Mouse (Mus musculus) midbrain, embryonic 15.5 days (tissue): ENCODE measurements around the gene Cers3. TPM values are rescaled to one million over a fixed set of nuclear protein-coding genes. Genes with fewer than 3 reads are reported as not detected.

Experiments
- ATAC-seq: fragments of 200-750 bp; cut with Nextera tagmentation; replicated peaks from 2 replicates; pipeline ENCODE4 v1.8.0; 2017; ENCODE audit warnings: moderate TSS enrichment
- H3K27ac ChIP-seq: fragments of 300-500 bp; sonication (generic); 2 replicates; pipeline ENCODE4 v1.5.1; 2015; ENCODE audit warnings: mild to moderate bottlenecking, inconsistent platforms
- H3K27me3 ChIP-seq: fragments of 300-500 bp; sonication (generic); replicated peaks from 2 replicates; pipeline ENCODE4 v1.6.1; 2015; ENCODE audit warnings: inconsistent platforms
- H3K36me3 ChIP-seq: fragments of 300-500 bp; sonication (generic); replicated peaks from 2 replicates; pipeline ENCODE4 v1.6.1; 2015; ENCODE audit warnings: inconsistent platforms
- H3K4me1 ChIP-seq: fragments of 300-500 bp; sonication (generic); 2 replicates; pipeline ENCODE4 v1.6.1; 2015; ENCODE audit warnings: inconsistent platforms
- H3K4me2 ChIP-seq: fragments of 300-500 bp; sonication (generic); 2 replicates; pipeline ENCODE4 v1.6.1; 2015; ENCODE audit warnings: inconsistent platforms, mild to moderate bottlenecking, moderate library complexity
- H3K4me3 ChIP-seq: fragments of 300-500 bp; sonication (generic); 2 replicates; pipeline ENCODE4 v1.5.1; 2015; ENCODE audit warnings: mild to moderate bottlenecking, inconsistent platforms
- H3K9ac ChIP-seq: fragments of 300-500 bp; sonication (generic); 2 replicates; pipeline ENCODE4 v1.6.1; 2015; ENCODE audit warnings: mild to moderate bottlenecking, inconsistent platforms
- H3K9me3 ChIP-seq: fragments of 300-500 bp; sonication (generic); 2 replicates; pipeline ENCODE4 v1.6.1; 2016; ENCODE audit warnings: inconsistent platforms
- WGBS: fragments of 180-500 bp; shearing (Covaris S2); methylation state at CpG from one replicate; pipeline ENCODE4 v1.1.7; 2015; ENCODE audit warnings: mixed read lengths; 5-methylcytosine and 5-hydroxymethylcytosine counted together
- polyA plus RNA-seq: library from polyadenylated mRNA; unstranded; fragments of >200 nt; fragmentation: Nextera tagmentation; extraction: Ambion mirVana; gene quantifications from 2 replicates; pipeline ENCODE4 v1.2.1, GENCODE M21; 2015

Cers3 gene
- polyA plus RNA-seq, 1 experiment from 2014 or later: 0.46 TPM

DNA sequence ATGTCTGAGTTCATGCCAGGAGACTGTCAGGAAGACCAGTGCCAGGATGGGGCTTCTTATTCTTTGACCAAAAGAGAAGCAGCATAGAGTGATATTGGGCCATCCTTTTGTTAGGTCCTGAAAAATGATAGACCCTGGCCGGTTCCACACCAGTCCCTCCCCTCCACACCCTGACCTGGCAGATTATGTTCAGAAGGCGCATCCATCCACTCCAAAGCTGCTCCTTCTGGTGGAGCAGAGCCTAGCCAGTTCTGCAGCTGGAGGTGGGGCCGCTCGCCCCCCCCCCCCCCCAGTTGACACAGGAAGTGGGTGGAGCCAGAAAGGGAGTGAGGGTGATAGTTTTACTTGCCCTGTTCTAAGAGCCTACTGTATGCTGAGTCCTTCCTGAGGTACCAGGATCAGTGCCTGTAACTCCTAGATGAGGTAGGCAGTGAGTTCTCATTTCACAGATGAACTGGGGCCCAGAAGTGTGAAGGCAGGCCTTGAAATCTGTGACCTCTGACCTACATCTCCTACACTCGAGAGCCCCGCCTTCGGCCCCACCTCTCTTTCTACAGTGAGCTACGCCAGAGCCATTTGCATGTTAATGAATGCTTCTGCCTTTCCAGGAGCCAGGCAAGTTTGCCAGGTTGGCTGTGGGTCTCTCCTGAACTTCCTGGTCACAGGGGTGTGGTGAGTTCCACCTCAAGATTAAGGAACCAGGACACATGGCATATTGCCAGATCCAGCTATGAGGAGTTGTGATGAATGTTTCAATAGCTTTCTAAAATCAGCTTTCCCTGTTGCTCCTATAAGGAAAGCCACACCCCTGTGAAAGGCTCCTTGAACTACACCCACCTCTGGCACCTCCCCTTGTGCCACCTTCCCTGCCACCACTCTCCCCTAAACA is 46.8 kb downstream of the Cers3 start:
- Histone ChIP-seq H3K27ac (no peak overlapping the region), H3K36me3 (no peaks in the 10 kb centered on the region), H3K27me3 (no peaks in the 10 kb centered on the region), H3K4me3 (no peak overlapping the region), H3K4me1 (no peaks in the 10 kb centered on the region), H3K9ac (no peak overlapping the region), H3K4me2 (no peak overlapping the region), H3K9me3 (no peaks in the 10 kb centered on the region)
- ATAC-seq: no peak
- WGBS: 31% methylated on average over 8 of the region's 8 CpGs

DNA sequence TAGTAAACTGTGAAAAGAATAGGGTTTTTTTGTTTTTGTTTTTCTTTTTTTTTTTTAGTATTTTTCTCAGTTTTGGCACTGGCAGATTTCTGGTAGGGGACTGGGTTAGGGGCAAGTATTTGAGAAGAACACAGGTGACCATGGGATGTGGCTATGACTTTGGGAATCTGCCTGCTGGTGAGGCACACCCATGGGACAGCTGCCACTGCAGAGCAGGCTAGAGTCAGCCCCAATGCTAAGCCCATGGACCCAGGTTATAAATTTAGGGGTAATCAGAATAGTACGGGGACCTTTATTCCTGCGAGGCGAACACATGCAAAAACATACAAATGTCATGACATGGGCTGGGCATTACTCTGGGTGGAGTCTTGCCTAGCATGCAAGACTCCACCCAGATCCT is 47.7 kb downstream of the Cers3 start:
- 93% methylated on average over 3 of the region's 3 CpGs for WGBS
- no peak for ATAC-seq
- no peak overlapping the region for H3K27ac ChIP-seq

DNA sequence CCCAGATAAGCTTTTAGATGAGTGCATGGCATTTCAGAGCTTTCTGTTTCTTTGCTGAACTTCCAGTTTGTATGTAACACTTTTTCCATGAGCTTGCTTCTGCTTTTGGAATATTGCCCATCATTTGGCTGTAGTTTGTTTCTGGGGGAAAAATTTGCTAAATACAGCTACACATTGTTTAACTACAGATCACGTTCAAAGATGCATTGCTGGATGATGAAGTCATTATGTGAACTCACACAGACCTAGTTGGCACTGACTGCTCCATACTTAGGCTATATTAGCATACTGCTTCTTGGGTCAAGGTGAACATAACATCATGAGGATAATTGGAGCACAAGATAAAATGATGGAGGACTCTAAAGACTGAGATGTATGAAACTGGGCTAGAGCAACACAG is 53.6 kb downstream of the Cers3 start:
- H3K4me1 ChIP-seq: no peaks in the 10 kb centered on the region
- no peaks in the 10 kb centered on the region for H3K27me3 ChIP-seq
- WGBS: 65% methylated on average over 1 of the region's 1 CpGs
- H3K27ac ChIP-seq: no peak overlapping the region
- no peak overlapping the region for H3K9ac ChIP-seq
- no peak for ATAC-seq
- H3K36me3 ChIP-seq: no peaks in the 10 kb centered on the region
- H3K9me3 ChIP-seq: no peaks in the 10 kb centered on the region
- no peak overlapping the region for H3K4me3 ChIP-seq
- no peak overlapping the region for H3K4me2 ChIP-seq

More for the DNA sequence above, 47.7 kb downstream of the Cers3 start:
- Histone ChIP-seq H3K4me3 (no peak overlapping the region), H3K27me3 (no peaks in the 10 kb centered on the region), H3K9ac (no peak overlapping the region), H3K9me3 (no peaks in the 10 kb centered on the region), H3K4me1 (no peaks in the 10 kb centered on the region), H3K4me2 (no peak overlapping the region), H3K36me3 (no peaks in the 10 kb centered on the region)

DNA sequence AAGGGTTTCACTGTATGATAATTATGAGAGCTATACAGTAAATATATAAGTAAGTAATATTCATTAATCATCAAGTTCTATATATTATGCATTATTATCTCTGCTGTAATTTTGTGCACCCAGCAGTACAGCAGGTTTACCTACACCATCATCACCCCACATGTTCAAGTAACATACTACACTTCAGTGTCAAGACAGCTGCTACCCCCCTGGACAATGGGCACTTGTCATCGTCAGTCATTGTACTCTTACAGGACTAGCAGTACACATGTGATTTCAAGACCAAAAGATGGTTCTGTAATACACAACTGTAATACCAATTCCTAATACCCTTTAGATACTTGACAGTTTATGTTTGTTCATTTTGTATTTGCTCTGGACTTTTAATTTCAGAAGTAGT is 54.0 kb downstream of the Cers3 start:
- H3K9me3 ChIP-seq: no peaks in the 10 kb centered on the region
- WGBS: 93% methylated on average over 1 of the region's 1 CpGs
- ATAC-seq: no peak
- no peak overlapping the region for H3K27ac ChIP-seq
- no peak overlapping the region for H3K4me2 ChIP-seq
- H3K4me1 ChIP-seq: no peaks in the 10 kb centered on the region
- H3K36me3 ChIP-seq: no peaks in the 10 kb centered on the region
- H3K4me3 ChIP-seq: no peak overlapping the region
- no peaks in the 10 kb centered on the region for H3K27me3 ChIP-seq
- no peak overlapping the region for H3K9ac ChIP-seq

DNA sequence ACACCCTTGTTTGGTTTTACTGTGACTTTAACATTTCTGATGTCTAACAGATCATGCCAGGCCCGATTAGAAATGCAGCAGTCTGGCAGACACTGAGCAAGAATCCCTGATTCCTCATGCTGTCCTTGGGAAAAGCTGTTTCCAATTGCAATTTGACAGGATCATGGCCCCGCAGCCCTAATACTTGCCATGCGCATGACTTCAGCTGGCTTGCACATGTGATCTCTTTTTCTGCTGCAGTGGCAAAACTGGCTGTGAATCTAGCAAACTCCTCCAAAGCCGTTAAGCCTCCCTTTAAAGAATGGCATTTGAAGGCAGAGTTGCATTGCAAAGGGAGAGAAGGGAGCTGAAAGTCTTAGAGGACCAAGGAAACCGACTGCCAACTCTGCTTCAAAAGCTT is 55.5 kb downstream of the Cers3 start:
- Histone ChIP-seq H3K27ac (0 out of 2 replicates have a peak overlapping the region, but pooled peaks have one; percentile 45), H3K27me3 (no peaks in the 10 kb centered on the region), H3K36me3 (no peaks in the 10 kb centered on the region), H3K4me3 (no peak overlapping the region), H3K4me1 (no peaks in the 10 kb centered on the region), H3K9ac (no peak overlapping the region), H3K9me3 (no peaks in the 10 kb centered on the region), H3K4me2 (no peak overlapping the region)
- no peak for ATAC-seq
- WGBS: 36% methylated on average over 5 of the region's 5 CpGs

DNA sequence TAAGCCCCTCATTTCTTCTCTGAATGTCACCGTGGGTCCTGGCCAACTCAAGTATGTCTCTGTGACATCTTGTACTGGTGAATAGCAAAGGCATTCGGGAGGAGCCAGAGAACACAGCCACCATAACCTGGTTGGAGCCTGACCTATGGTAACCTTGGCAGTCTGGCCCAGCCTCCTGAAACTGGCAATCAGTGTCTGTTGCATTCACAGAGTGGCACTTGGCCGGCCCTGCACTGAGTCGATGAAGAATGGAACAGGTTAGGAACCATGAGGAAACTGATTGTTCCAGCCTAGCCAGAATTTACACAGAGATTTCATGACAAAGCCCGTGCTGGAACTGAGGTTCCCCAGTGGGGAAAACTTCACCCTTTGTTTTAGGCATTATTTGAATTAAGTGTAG is 57.5 kb downstream of the Cers3 start:
- Histone ChIP-seq H3K27ac (no peak overlapping the region), H3K9me3 (no peaks in the 10 kb centered on the region), H3K9ac (no peak overlapping the region), H3K4me2 (no peak overlapping the region), H3K4me1 (no peaks in the 10 kb centered on the region), H3K36me3 (no peaks in the 10 kb centered on the region), H3K27me3 (no peaks in the 10 kb centered on the region), H3K4me3 (no peak overlapping the region)
- WGBS: 70% methylated on average over 5 of the region's 5 CpGs
- no peak for ATAC-seq

DNA sequence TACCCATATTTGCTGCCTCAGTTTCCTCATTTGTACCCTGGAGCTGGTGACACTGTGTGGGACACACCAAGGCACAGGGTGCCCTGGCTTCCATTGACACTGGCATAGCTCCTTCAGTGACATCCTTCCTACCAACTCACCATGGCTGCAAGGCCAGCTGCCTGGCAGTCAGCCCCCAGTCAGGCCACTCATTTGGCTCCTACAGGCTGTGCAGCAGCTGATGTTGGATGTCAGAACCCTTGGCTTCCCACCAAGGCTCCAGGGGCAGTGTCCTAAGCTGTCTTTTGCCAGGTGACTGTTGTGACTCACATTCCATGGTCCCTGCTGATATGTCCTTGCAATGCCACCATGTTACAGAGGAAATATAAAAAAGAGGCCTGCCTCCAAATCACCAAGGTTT is 58.5 kb downstream of the Cers3 start:
- no peak overlapping the region for H3K4me3 ChIP-seq
- H3K27ac ChIP-seq: no peak overlapping the region
- no peaks in the 10 kb centered on the region for H3K27me3 ChIP-seq
- H3K4me1 ChIP-seq: no peaks in the 10 kb centered on the region
- H3K4me2 ChIP-seq: no peak overlapping the region
- ATAC-seq: no peak
- H3K9me3 ChIP-seq: no peaks in the 10 kb centered on the region
- no peak overlapping the region for H3K9ac ChIP-seq
- no peaks in the 10 kb centered on the region for H3K36me3 ChIP-seq

DNA sequence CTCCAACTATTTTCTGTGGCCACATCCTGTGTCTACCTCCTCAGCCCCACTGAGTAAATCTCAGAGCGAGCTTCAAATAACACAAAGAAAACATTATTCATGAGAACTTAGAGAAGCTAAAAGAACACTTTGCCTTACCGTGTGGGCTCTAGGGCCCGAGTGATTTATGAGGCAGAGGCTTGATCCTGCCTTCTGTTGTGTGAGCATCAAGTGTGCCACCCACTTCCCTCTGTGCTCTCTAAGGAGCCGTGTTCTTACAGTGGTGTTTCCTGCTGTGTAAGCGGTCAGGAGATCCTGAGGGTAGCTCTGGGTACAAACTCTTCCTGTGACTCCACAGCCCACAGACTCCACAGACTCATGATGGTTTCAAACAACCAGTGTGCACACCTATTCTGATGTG is 60.5 kb downstream of the Cers3 start:
- H3K4me2 ChIP-seq: no peak overlapping the region
- ATAC-seq: no peak
- no peaks in the 10 kb centered on the region for H3K9me3 ChIP-seq
- H3K4me1 ChIP-seq: no peaks in the 10 kb centered on the region
- H3K4me3 ChIP-seq: no peak overlapping the region
- WGBS: 50% methylated on average over 5 of the region's 5 CpGs
- no peak overlapping the region for H3K27ac ChIP-seq
- no peaks in the 10 kb centered on the region for H3K36me3 ChIP-seq
- no peak overlapping the region for H3K9ac ChIP-seq
- no peaks in the 10 kb centered on the region for H3K27me3 ChIP-seq

DNA sequence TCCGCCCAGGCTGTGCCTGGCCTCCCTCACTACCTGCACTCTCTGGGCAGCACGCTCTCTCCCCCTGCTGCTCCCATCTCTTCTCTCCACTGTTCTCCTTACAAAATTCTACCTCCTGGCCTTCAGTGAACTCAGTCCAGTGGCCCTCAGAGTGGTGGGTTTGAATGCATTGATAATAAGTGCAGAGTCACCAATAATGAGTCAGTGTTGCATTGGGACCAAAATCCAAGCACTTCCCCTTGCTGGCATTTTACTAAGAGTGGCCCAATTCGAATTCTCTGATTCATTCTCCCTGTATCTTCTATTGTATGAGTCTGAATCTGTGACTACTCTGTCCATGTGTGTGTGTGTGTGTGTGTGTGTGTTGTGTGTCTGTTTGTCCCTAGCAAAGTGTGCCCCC is 63.5 kb downstream of the Cers3 start:
- WGBS: 80% methylated on average over 3 of the region's 3 CpGs
- H3K9me3 ChIP-seq: no peaks in the 10 kb centered on the region
- no peaks in the 10 kb centered on the region for H3K27me3 ChIP-seq
- no peak overlapping the region for H3K27ac ChIP-seq
- H3K36me3 ChIP-seq: no peaks in the 10 kb centered on the region
- no peak for ATAC-seq
- no peak overlapping the region for H3K4me3 ChIP-seq
- H3K9ac ChIP-seq: no peak overlapping the region
- no peak overlapping the region for H3K4me2 ChIP-seq
- H3K4me1 ChIP-seq: no peaks in the 10 kb centered on the region

DNA sequence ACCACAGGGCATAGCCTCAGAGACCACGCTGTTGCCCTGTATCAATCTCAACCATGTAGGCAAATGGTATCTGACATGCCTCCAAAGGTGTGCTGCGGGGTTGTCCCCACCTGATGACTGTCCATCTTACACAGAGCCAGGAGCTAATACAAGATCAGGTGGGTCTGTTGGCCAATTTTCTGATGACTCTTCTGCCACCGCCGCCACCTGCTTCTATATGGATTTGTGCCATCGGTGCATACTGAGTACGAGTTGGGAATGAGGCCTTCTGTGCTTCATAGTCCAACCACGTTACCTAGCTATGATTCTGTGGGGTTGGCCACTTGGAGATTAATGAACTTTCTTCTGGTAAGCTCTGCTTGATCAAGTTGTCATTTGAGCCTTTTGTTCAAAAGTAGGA is 67.1 kb downstream of the Cers3 start:
- Histone ChIP-seq H3K4me2 (no peak overlapping the region), H3K27ac (no peak overlapping the region), H3K27me3 (no peaks in the 10 kb centered on the region), H3K9ac (no peak overlapping the region), H3K36me3 (no peaks in the 10 kb centered on the region), H3K4me1 (no peaks in the 10 kb centered on the region), H3K9me3 (no peaks in the 10 kb centered on the region), H3K4me3 (no peak overlapping the region)
- WGBS: 92% methylated on average over 7 of the region's 7 CpGs
- ATAC-seq: no peak

DNA sequence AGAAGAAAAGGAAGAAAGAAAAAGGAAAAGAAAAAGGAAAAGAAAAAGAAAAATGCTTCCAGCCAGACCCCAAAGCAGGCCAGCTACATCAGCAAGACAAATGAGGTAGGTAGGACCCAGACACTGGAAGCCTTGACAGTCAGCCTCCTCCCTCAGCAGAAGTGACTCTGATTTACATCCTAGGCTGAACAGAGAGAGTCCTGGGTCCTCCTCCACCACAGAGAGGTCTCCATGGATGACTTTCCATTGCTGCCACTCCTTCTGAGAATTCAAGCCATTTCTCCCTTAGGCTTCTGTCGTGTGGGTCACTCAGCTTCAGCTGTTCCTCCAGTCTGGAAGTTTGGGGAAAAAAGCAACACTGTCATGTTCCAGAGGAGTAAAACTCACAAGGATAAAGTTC is 68.0 kb downstream of the Cers3 start:
- Histone ChIP-seq H3K9me3 (no peaks in the 10 kb centered on the region), H3K27me3 (no peaks in the 10 kb centered on the region), H3K9ac (no peak overlapping the region), H3K36me3 (no peaks in the 10 kb centered on the region), H3K4me2 (no peak overlapping the region), H3K4me3 (no peak overlapping the region), H3K27ac (no peak overlapping the region), H3K4me1 (no peaks in the 10 kb centered on the region)
- 90% methylated on average over 1 of the region's 1 CpGs for WGBS
- ATAC-seq: no peak

DNA sequence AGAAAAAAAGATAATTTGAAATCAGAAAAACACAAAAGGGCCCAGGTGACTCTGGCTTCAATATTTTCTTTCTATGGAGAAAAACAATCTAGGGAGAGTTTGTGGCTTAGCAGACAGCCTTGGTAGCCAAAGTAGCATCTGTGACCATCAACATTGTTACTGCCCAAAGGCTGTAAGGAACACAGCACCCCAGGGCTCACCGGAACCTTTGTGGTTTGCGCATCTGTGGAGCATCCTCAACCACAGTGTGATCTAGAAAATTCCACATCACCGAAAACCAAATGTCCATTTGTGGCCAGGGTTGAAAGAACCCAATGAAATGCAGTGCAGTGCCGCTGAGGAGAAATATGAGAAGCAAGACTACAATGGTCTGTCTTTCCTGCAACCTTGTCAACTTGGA is 69.0 kb downstream of the Cers3 start:
- WGBS: 92% methylated on average over 4 of the region's 4 CpGs
- Histone ChIP-seq H3K36me3 (no peaks in the 10 kb centered on the region), H3K27me3 (no peaks in the 10 kb centered on the region), H3K9ac (no peak overlapping the region), H3K27ac (no peak overlapping the region), H3K4me2 (no peak overlapping the region), H3K4me3 (no peak overlapping the region), H3K9me3 (no peaks in the 10 kb centered on the region), H3K4me1 (no peaks in the 10 kb centered on the region)
- ATAC-seq: no peak

DNA sequence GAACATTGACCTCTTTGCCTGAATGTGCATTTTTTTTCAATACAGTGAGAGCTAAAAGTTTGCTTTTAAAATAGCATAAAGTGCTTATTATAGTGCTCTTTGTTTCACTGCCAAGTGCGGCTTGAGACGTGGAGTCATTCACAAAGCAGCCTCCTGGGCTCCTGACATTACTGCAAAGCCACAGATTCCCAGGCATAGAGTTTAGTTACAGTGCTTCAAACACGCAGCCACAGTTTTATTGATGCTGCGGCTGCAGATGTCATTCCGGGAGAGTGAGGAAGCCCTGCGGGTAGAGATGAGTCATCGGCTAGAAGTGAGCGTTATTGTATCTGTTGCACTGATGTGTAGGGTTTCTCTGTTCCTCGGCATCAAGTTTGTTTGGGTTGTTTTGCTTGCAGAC is 69.4 kb downstream of the Cers3 start:
- WGBS: 66% methylated on average over 9 of the region's 9 CpGs
- Histone ChIP-seq H3K4me1 (no peaks in the 10 kb centered on the region), H3K27ac (no peak overlapping the region), H3K4me2 (no peak overlapping the region), H3K4me3 (no peak overlapping the region), H3K9ac (no peak overlapping the region), H3K9me3 (no peaks in the 10 kb centered on the region), H3K27me3 (no peaks in the 10 kb centered on the region), H3K36me3 (no peaks in the 10 kb centered on the region)
- no peak for ATAC-seq
